Mouse (Mus musculus) regulatory T cell (primary cell): ENCODE results near the gene Pspn.

Experiments
- in situ Hi-C: fragments of 300-600 bp; cut with MboI, MseI; formaldehyde crosslinking; loops from one replicate; pipeline ENCODE4 v1.15.1; 2025; ENCODE audit warnings: high pct_unique_total_duplicates

Gene Pspn

DNA sequence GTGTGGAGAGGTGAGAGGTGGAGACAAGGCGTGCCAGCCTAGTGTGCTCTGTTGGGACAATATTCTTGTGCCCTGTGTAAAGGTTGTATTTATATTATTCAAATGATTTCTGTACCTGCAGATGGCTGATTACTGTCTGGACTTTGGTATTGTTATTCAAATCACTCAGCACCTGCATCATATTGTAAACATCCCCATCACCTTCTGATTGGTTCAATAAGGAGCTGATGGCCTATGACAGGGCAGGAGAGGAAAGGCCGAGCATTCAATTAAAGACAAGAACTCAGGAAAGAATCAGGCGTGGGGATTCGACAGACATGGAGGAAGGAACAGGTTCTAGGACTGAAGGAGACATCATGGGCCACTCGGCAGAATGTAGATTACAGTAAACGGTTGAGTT is 36.2 kb downstream of the Pspn start:
- in situ Hi-C loops = no loop called here

DNA sequence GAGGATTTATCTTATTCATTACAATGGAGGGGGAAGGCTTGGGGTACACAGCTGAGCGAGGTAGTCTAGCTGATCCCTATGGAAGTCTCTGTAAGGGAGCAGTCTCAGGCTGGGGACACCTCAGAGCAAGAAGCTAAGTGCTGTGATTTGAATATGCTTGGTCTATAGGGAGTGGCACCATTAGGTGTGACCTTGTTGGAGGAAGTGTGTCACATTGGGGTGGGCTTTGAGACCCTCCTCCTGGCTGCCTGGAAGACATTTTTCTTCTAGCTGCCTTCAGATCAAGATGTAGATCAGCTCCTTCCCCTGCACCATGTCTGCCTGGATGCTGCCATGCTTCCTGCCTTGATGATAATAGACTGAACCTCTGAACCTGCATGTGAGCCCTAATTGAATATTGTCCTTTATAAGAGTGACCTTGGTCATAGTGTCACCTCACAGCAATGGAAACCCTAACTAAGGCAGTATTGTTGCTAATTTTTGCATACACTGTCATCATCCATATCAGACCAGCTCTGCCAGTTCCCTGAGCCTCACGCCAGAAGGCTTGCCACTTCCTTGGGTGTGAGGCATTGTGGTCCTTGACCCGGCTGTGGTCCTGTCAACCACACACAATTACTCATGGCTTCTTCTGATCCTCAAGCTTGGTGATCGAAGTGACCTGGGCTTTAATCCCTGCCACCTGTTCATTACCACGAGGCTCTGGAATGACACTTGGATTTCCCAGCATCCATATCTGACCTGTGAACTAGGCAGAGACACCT is 37.0 kb downstream of the Pspn start:
- in situ Hi-C loops = no loop called here

DNA sequence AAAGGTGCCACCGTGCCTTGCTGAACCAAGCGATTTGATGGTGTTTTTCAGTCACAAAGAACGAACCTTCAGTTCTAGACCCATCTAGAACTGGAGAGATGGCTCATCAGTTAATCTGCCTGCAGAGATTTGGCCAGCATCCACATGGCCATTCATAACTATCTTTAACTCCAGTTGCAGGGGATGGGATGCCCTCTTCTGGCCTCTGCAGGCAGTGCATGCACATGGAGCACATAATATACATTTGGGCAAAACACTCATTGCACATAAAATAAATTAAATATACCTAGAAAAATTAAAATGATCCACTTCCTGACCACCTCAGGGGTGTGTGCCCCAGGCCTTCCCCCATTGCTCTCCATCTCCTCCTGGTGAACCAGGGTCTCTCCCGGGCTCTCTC is 37.9 kb downstream of the Pspn start:
- in situ Hi-C loops = no loop called here

DNA sequence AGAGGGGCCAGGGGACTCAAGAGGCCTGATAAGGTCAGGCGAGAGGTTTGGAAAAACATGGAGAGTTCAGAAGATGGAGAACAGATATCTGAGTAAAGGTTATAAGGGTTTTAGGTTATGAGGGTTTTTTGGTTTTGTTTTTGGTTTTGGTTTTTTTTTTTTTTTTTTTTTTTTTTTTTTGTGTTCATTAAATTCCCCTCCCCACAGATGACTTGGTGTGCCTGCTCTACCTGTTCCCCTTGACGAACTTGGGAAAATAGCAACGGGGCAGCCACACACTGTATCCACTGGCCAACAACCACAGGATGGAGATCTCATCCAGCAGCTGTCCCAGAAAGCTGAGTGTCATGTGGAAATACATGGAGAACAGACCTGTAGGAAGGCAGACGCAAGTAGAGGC is 41.2 kb downstream of the Pspn start:
- in situ Hi-C loops = no loop called here

DNA sequence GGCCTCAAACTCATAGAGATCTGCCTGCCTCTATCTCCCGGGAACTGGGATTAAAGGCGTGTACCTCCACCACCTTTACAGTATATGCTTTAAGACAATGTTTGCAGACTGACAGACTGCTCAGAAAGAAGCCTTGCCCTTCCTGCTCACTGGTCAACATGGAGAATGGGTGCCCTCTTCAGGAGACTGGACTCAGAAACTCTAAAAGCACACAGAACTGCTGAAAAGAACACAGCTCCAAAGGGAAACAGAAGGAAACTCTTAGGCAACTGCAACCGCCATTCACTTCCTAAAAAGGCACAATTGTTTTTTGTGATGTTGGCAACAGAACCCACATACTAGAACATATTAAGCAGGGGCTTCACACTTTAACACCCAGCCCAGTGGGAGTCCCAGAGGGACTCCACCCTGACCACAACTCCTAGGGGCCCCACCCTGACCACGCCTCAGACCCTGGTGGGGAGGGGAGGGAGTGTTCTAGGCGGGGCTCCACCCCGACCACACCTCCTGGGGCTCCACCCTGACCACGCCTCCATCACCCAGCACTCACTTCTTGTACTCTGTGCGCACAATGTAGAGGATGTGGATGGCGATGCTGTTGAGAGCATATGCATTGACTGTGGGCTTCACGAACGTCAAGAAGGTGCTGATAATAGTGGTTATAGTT is 41.9 kb downstream of the Pspn start:
- in situ Hi-C loops = no loop called here

DNA sequence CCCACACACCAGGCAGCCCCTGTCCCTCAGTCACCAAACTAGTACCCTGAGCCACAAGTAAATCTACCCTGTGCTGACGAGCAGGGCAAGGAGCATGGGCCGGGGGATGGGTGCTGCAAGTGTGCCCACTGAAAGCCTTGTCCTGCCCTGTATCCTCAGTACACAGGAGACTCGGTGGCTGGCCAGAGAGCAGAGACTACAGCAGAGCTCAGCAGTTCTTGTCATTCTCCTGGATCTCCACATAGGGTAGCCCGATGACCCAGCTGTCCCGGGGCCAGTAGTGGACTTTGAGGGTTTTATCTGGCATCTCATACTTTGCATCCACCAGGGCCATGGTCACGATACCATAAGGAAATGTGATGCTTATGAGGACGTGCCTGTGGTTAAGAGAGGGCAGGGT is 44.9 kb downstream of the Pspn start:
- in situ Hi-C loops = loop anchor here (5.0 kb wide), 1 partner anchor 58 kb away; no protein-coding TSS in a partner anchor

DNA sequence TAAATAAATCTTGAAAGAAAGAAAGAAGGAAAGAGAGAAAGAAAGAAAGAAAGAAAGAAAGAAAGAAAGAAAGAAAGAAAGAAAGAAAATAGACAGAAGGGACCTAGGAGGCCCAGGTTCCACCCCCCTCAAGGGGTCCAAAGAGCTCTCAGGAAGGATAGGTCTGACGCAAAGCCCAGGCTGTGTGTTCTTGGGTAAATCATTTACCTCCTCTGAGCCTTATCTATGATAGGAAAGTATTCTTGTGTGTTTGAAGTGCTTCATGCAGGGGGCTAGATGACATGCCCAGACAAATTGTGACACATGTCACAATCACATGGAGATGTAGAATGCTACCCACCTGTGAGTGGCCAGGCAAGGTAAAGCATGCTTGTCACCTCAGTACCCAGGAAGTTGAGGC is 47.2 kb downstream of the Pspn start:
- in situ Hi-C loops = loop anchor here (5.0 kb wide), 1 partner anchor 55 kb away; no protein-coding TSS in a partner anchor

DNA sequence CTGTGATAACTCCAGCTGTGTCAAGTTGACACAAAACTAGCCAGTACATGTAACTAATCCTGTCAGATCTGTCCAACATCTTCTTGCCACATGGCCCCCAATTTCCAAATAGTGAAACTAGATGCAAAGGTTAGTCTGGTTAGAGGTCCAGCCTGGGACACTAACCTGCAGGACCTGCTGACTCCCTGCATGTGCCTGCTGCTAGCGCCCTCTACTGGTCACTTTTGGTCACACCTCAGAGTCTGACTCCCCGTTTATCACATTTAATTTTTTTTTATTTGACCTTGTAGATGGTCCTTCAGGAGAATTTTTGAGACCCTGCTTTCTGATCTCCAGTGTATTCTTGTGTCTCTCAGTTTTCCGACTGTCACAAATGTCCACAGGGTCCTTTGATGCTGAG is 48.9 kb downstream of the Pspn start:
- in situ Hi-C loops = loop anchor here (5.0 kb wide), 1 partner anchor 54 kb away; no protein-coding TSS in a partner anchor
